Mouse (Mus musculus) gastrocnemius, postnatal 4 days (tissue): ENCODE results near the gene Olfr1047. TPM values are rescaled to one million over a fixed set of nuclear protein-coding genes. Genes with fewer than 3 reads are reported as not detected.
"Not testable (repeated sequence)": the region's sequence is repeated elsewhere in the genome, so short reads cannot be mapped to it uniquely, and the experiment has no call there.

Source experiments
- DNase-seq, 2 experiments: peaks; one replicate each; pipeline ENCODE4 v3.0.0; 2021 to 2022; ENCODE audit warnings: low spot score in 2 of 2, mixed read lengths in 2 of 2
- long read RNA-seq, 2 experiments: library from polyadenylated mRNA; stranded (forward); transcript quantifications; one replicate each; pipeline ENCODE4 v2.0.0; 2021
- total RNA-seq, 2 experiments: library from RNA; stranded (reverse); gene quantifications; 2 replicates each; pipeline ENCODE4 v1.2.3; 2021

Gene Olfr1047
- total RNA-seq: not detected
- long read RNA-seq, experiment 1: 0 reads
- long read RNA-seq, experiment 2: 0 reads

DNA sequence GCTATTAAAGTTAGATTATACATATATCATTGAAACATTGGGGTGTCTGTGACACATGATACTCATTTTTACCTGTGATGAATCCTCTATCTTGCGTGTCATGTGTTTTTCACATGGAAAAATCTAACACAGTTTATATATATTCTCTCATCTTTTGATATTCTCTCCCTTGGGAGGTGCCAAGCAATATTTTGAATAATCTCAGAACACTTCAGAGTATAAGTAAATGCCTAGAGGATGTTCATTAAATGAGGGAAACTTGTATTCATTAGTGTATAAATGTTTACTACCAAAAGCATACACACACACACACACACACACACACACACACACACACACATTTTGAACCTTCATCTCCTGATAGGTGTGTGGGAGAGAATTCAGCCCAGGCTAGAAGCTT lies at the start of gene Olfr1047:
TSS of gene Olfr1047 (minus strand) at position 101 of the 400 bp plus-strand sequence.
- DNase-seq: no peak

DNA sequence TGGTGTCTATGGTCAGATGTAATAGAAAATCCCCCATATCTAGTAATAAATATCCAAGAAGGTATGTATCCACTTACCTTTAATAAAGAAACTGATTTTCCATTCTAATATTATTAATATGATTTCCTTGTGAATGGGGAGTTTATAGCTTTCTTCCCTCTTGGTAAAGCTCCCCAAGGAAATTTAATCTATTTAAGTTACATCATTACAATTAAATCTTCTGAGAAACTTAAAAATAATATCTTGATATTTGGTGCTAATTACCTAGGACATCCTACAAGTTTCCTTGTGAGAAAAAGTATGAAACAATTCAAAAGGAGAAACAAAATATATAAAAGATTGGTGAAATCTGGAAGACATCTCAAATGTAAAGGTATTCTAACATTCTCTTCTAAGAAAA lies 47.8 kb upstream of the Olfr1047 start, which contains the start of gene Olfr1051:
TSS of gene Olfr1051 (minus strand) at position 101 of the 400 bp plus-strand sequence.
- DNase-seq: not testable (repeated sequence)

DNA sequence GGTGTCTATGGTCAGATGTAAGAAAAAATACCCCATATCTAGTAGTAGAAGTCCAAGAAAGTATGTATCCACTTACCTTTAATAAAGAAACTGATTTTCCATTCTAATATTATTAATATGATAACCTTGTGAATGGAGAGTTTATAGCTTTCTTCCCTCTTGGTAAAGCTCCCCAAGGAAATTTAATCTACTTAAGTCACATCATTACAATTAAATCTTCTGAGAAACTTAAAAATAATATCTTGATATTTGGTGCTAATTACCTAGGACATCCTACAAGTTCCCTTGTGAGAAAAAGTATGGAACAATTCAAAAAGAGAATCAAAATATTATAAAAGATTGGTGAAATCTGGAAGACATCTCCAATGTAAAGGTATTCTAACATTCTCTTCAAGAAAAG lies 27.0 kb upstream of the Olfr1047 start, which contains the start of gene Olfr1049:
TSS of gene Olfr1049 (minus strand) at position 101 of the 400 bp plus-strand sequence.
- DNase-seq: not testable (repeated sequence)

GRCm38 (mm10) chr2:86240189-86240588 lies 9.0 kb upstream of the Olfr1047 start, which contains the start of gene Olfr1048:
TSS of gene Olfr1048 (minus strand) at chr2:86240289.
- DNase-seq: no peak

GRCm38 (mm10) chr2:86219214-86219613 lies 12.0 kb downstream of the Olfr1047 start, which contains the start of gene Olfr1046:
TSS of gene Olfr1046 (minus strand) at chr2:86219314.
- DNase-seq: no peak

DNA sequence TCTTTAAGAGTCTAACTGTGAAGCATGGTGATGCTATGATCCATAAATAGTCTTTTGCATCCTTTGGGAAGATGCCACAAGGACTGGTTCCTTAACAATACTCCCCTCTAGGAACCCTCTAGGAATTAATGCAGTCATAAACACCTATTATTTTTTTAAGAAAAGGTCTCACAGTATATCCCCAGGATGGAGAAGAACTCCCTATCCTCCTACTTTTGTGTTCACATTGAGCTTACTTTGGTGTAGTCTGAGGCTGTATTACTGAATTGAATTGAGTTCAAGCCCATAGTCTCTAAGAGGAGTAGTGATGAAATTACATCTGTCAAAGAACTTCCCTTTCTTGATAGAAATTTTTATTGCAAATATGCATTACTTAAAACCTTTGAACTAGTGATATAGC lies 28.3 kb downstream of the Olfr1047 start, which contains the start of gene Olfr1045:
TSS of gene Olfr1045 (minus strand) at position 101 of the 400 bp plus-strand sequence.
- DNase-seq: no peak

DNA sequence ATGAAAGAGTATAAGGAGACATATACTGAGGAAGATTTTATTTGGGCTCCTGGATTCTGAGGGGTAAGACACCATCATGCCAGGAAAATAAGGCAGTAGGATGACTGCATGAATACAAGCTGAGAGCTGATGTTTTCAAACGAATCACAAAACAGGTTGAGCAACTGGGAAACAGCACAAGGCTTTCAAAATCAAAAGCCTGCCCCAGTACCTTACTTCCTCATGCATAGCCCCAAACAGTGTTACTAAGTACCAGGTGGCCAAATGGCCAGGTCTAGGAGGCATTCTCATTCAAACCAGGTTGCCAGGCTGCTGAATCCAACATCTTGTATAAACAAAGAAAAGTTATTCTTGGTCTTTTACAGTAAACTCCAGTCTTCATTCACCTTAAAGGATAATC lies 35.3 kb downstream of the Olfr1047 start:
- DNase-seq: no peak

DNA sequence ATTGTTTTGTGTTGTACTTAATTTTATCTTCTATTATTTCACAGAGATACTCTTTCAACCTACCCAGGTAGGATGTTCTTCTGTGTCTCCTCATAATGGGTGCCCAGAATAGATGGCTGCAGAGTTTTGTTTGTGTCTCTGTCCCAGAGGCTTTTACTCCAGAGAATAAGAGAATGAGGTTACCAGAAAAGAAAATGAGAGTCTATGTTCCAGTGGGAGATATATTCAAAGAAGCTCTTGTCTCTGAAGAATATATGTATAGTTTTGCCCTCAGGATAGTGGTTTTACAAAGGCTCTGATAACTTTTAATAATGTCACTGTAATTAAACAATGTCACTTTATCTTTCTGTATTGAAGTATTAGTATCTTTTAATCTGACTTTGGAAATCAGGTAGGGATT lies 45.6 kb downstream of the Olfr1047 start, which contains the start of gene Olfr52:
TSS of gene Olfr52 (minus strand) at position 101 of the 400 bp plus-strand sequence.
- DNase-seq: no peak

DNA sequence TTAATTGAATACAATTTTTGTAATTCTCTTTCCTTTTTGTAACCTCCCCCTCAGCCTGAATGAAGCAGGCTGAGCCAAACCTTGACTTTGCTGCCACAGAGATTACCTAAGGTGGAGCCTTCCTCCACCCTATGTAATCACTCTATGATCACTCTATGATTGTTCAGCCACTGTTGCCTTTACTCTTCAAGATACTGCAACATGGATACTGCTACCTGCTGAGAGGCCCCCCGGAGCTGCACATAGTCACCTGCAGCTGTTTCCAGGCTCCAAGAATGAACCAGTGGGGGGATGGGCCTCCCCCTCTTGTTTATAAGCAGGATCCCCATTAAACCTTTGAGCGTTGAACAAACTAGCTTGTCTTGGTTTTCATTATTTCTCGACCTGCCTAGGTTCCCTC lies 51.3 kb downstream of the Olfr1047 start:
- no peak for DNase-seq

GRCm38 (mm10) chr2:86177720-86178119 lies 53.5 kb downstream of the Olfr1047 start, which contains the start of gene Olfr1044:
TSS of gene Olfr1044 (minus strand) at chr2:86177820.
- no peak for DNase-seq

Other genes starting within 250 kb of the Olfr1047 start
- gene Olfr1031, start 241.1 kb downstream of the Olfr1047 start, total RNA-seq: not detected
- gene Olfr1032, start 225.9 kb downstream of the Olfr1047 start, total RNA-seq: not detected
- under 1 TPM; 0.08 to 0.10 TPM for gene Olfr1033, start 210.8 kb downstream of the Olfr1047 start, total RNA-seq
- not detected for gene Olfr1034, start 185.5 kb downstream of the Olfr1047 start, total RNA-seq
- not detected for gene Olfr1036, start 157.4 kb downstream of the Olfr1047 start, total RNA-seq
- not detected for gene Olfr1037, start 144.0 kb downstream of the Olfr1047 start, total RNA-seq
- not detected for gene Olfr1039, start 95.5 kb downstream of the Olfr1047 start, total RNA-seq
- gene Olfr1040, start 84.7 kb downstream of the Olfr1047 start, total RNA-seq: not detected
- gene Olfr1042, start 69.6 kb downstream of the Olfr1047 start, total RNA-seq: not detected
- gene Olfr1043, start 63.9 kb downstream of the Olfr1047 start, total RNA-seq: not detected
- not detected for gene Olfr1044, start 53.6 kb downstream of the Olfr1047 start, total RNA-seq
- gene Olfr52, start 45.7 kb downstream of the Olfr1047 start, total RNA-seq: not detected
- not detected for gene Olfr1045, start 28.4 kb downstream of the Olfr1047 start, total RNA-seq
- not detected for gene Olfr1046, start 12.1 kb downstream of the Olfr1047 start, total RNA-seq
- not detected for gene Olfr1048, start 8.9 kb upstream of the Olfr1047 start, total RNA-seq
- gene Olfr1049, start 26.9 kb upstream of the Olfr1047 start, total RNA-seq: not detected
- gene Olfr1051, start 47.7 kb upstream of the Olfr1047 start, total RNA-seq: not detected
- gene Olfr1052, start 61.1 kb upstream of the Olfr1047 start, total RNA-seq: not detected
- gene Olfr1053, start 83.9 kb upstream of the Olfr1047 start, total RNA-seq: not detected
- gene Olfr1054, start 104.0 kb upstream of the Olfr1047 start, total RNA-seq: not detected
- gene Olfr1055, start 118.9 kb upstream of the Olfr1047 start, total RNA-seq: not detected
- gene Olfr1056, start 131.1 kb upstream of the Olfr1047 start, total RNA-seq: not detected
- gene Olfr1057, start 147.0 kb upstream of the Olfr1047 start, total RNA-seq: not detected
- gene Olfr1058, start 157.2 kb upstream of the Olfr1047 start, total RNA-seq: not detected
- not detected for gene Olfr1061, start 182.6 kb upstream of the Olfr1047 start, total RNA-seq
- gene Olfr1062, start 195.3 kb upstream of the Olfr1047 start, total RNA-seq: not detected
- not detected for gene Olfr1065, start 219.2 kb upstream of the Olfr1047 start, total RNA-seq
- not detected for gene Olfr1066, start 224.9 kb upstream of the Olfr1047 start, total RNA-seq